Mouse (Mus musculus) lung, adult 2 months (tissue): ENCODE results near the gene Gm5414.

ENCODE experiments used
- CTCF ChIP-seq: fragments of 200-500 bp; IDR thresholded peaks from 2 replicates; pipeline ENCODE4 v1.5.1; 2011; ENCODE audit warnings: mild to moderate bottlenecking, low read length, control low read depth; ENCODE audit not compliant: insufficient read depth
- POLR2A ChIP-seq: fragments of 200-500 bp; IDR thresholded peaks from 2 replicates; pipeline ENCODE4 v1.6.1; 2011; ENCODE audit warnings: low read depth, mild to moderate bottlenecking, control low read depth, low read length, borderline replicate concordance; ENCODE audit errors: extremely low read depth

- TF ChIP-seq CTCF (no peak), POLR2A (no peak)
Measured at GRCm38 (mm10) chr15:101627884-101628283, at the start of gene Gm5414.
